Mouse (Mus musculus): ENCODE measurements around the gene C1qtnf1. TPM values are rescaled to one million over a fixed set of nuclear protein-coding genes. Genes with fewer than 3 reads are reported as not detected.

The C1qtnf1 gene
- polyA plus RNA-seq, 1 experiment from 2014 or later: 2.3 TPM

GRCm38 (mm10) chr11:118436471-118436935, 8.5 kb downstream of the C1qtnf1 start:
- WGBS: 42% methylated on average over 6 of the region's 6 CpGs
- ATAC-seq (replicated peaks; ENCODE audit: low FRiP score) (no peak), DNase-seq (ENCODE audit: low spot score) (no peak)
- no peak overlapping the region for H3K27ac ChIP-seq (ENCODE audit: low read depth, low read length)
- H3K9me3 ChIP-seq (ENCODE audit: control insufficient read depth, low read length): no peaks in the 10 kb centered on the region
- H3K4me3 ChIP-seq (ENCODE audit: low read depth, low read length): no peak overlapping the region
- H3K4me1 ChIP-seq (replicated peaks; ENCODE audit: control insufficient read depth, insufficient read depth, low read length): peaks cover 22% of the 10 kb centered on the region
- no peak overlapping the region for H3K4me2 ChIP-seq (ENCODE audit: low read depth, low read length, severe bottlenecking)
- H3K27me3 ChIP-seq (ENCODE audit: control insufficient read depth, insufficient read depth, low read length): no peaks in the 10 kb centered on the region
- H3K9ac ChIP-seq (ENCODE audit: low read length): no peak overlapping the region
- H3K36me3 ChIP-seq (ENCODE audit: control insufficient read depth, insufficient read depth, low read length): no peaks in the 10 kb centered on the region

GRCm38 (mm10) chr11:118438665-118439414, 10.8 kb downstream of the C1qtnf1 start:
- 19% methylated on average over 11 of the region's 11 CpGs for WGBS
- no peak overlapping the region for H3K4me3 ChIP-seq (ENCODE audit: low read depth, low read length)
- DNase-seq (ENCODE audit: low spot score) (peak; percentile 65), ATAC-seq (replicated peaks; ENCODE audit: low FRiP score) (peak; percentile 71)
- peak overlapping the region; percentile 77 for H3K27ac ChIP-seq (ENCODE audit: low read depth, low read length)
- H3K36me3 ChIP-seq (ENCODE audit: control insufficient read depth, insufficient read depth, low read length): no peaks in the 10 kb centered on the region
- peak overlapping the region; percentile 41 for H3K9ac ChIP-seq (ENCODE audit: low read length)
- H3K27me3 ChIP-seq (ENCODE audit: control insufficient read depth, insufficient read depth, low read length): no peaks in the 10 kb centered on the region
- no peaks in the 10 kb centered on the region for H3K9me3 ChIP-seq (ENCODE audit: control insufficient read depth, low read length)
- 0 out of 2 replicates have a peak overlapping the region, but pooled peaks have one; percentile 1 for H3K4me2 ChIP-seq (ENCODE audit: low read depth, low read length, severe bottlenecking)
- peaks cover 20% of the 10 kb centered on the region for H3K4me1 ChIP-seq (replicated peaks; ENCODE audit: control insufficient read depth, insufficient read depth, low read length)

GRCm38 (mm10) chr11:118442691-118443090, 14.7 kb downstream of the C1qtnf1 start:
- 82% methylated on average over 13 of the region's 13 CpGs for WGBS
- no peaks in the 10 kb centered on the region for H3K36me3 ChIP-seq (ENCODE audit: control insufficient read depth, insufficient read depth, low read length)
- ATAC-seq (replicated peaks; ENCODE audit: low FRiP score): no peak
- no peaks in the 10 kb centered on the region for H3K9me3 ChIP-seq (ENCODE audit: control insufficient read depth, low read length)
- H3K9ac ChIP-seq (ENCODE audit: low read length): no peak overlapping the region
- no peak for DNase-seq (ENCODE audit: low spot score)
- H3K4me3 ChIP-seq (ENCODE audit: low read depth, low read length): no peak overlapping the region
- no peak overlapping the region for H3K27ac ChIP-seq (ENCODE audit: low read depth, low read length)
- no peak overlapping the region for H3K4me2 ChIP-seq (ENCODE audit: low read depth, low read length, severe bottlenecking)
- H3K27me3 ChIP-seq (ENCODE audit: control insufficient read depth, insufficient read depth, low read length): no peaks in the 10 kb centered on the region; the same call in 1 of the 2 replicates
- peaks cover 11% of the 10 kb centered on the region for H3K4me1 ChIP-seq (replicated peaks; ENCODE audit: control insufficient read depth, insufficient read depth, low read length)

GRCm38 (mm10) chr11:118443201-118443970, 15.4 kb downstream of the C1qtnf1 start:
- WGBS: 29% methylated on average over 11 of the region's 11 CpGs
- H3K9me3 ChIP-seq (ENCODE audit: control insufficient read depth, low read length): no peaks in the 10 kb centered on the region
- peaks cover 11% of the 10 kb centered on the region for H3K4me1 ChIP-seq (replicated peaks; ENCODE audit: control insufficient read depth, insufficient read depth, low read length)
- no peak overlapping the region for H3K9ac ChIP-seq (ENCODE audit: low read length)
- H3K4me2 ChIP-seq (ENCODE audit: low read depth, low read length, severe bottlenecking): no peak overlapping the region
- H3K27ac ChIP-seq (ENCODE audit: low read depth, low read length): no peak overlapping the region
- no peaks in the 10 kb centered on the region for H3K36me3 ChIP-seq (ENCODE audit: control insufficient read depth, insufficient read depth, low read length)
- no peaks in the 10 kb centered on the region; the same call in 1 of the 2 replicates for H3K27me3 ChIP-seq (ENCODE audit: control insufficient read depth, insufficient read depth, low read length)
- H3K4me3 ChIP-seq (ENCODE audit: low read depth, low read length): no peak overlapping the region
- ATAC-seq (replicated peaks; ENCODE audit: low FRiP score): no peak
- DNase-seq (ENCODE audit: low spot score): peak; percentile 87

- H3K4me3 ChIP-seq (ENCODE audit: low read depth, low read length): no peak overlapping the region
- no peaks in the 10 kb centered on the region for H3K9me3 ChIP-seq (ENCODE audit: control insufficient read depth, low read length)
- H3K4me2 ChIP-seq (ENCODE audit: low read depth, low read length, severe bottlenecking): no peak overlapping the region
- DNase-seq (ENCODE audit: low spot score) (peak; percentile 89), ATAC-seq (replicated peaks; ENCODE audit: low FRiP score) (peak; percentile 71)
- 16% methylated on average over 3 of the region's 3 CpGs for WGBS
- no peak overlapping the region for H3K9ac ChIP-seq (ENCODE audit: low read length)
- no peak overlapping the region for H3K27ac ChIP-seq (ENCODE audit: low read depth, low read length)
- H3K4me1 ChIP-seq (replicated peaks; ENCODE audit: control insufficient read depth, insufficient read depth, low read length): no peaks in the 10 kb centered on the region
- no peaks in the 10 kb centered on the region for H3K36me3 ChIP-seq (ENCODE audit: control insufficient read depth, insufficient read depth, low read length)
- H3K27me3 ChIP-seq (ENCODE audit: control insufficient read depth, insufficient read depth, low read length): no peaks in the 10 kb centered on the region; the same call in 1 of the 2 replicates
Measured at GRCm38 (mm10) chr11:118445843-118446242, 17.8 kb downstream of the C1qtnf1 start.

GRCm38 (mm10) chr11:118447346-118447745, 19.3 kb downstream of the C1qtnf1 start:
- 77% methylated on average over 4 of the region's 4 CpGs for WGBS
- no peak overlapping the region for H3K4me2 ChIP-seq (ENCODE audit: low read depth, low read length, severe bottlenecking)
- H3K36me3 ChIP-seq (ENCODE audit: control insufficient read depth, insufficient read depth, low read length): no peaks in the 10 kb centered on the region
- H3K4me1 ChIP-seq (replicated peaks; ENCODE audit: control insufficient read depth, insufficient read depth, low read length): no peaks in the 10 kb centered on the region
- no peaks in the 10 kb centered on the region; the same call in 1 of the 2 replicates for H3K27me3 ChIP-seq (ENCODE audit: control insufficient read depth, insufficient read depth, low read length)
- no peak overlapping the region for H3K9ac ChIP-seq (ENCODE audit: low read length)
- ATAC-seq (replicated peaks; ENCODE audit: low FRiP score) (no peak), DNase-seq (ENCODE audit: low spot score) (no peak)
- no peaks in the 10 kb centered on the region for H3K9me3 ChIP-seq (ENCODE audit: control insufficient read depth, low read length)
- H3K27ac ChIP-seq (ENCODE audit: low read depth, low read length): no peak overlapping the region
- no peak overlapping the region for H3K4me3 ChIP-seq (ENCODE audit: low read depth, low read length)

GRCm38 (mm10) chr11:118448385-118448784, 20.4 kb downstream of the C1qtnf1 start:
- Histone ChIP-seq H3K27ac (ENCODE audit: low read depth, low read length) (no peak overlapping the region), H3K4me2 (ENCODE audit: low read depth, low read length, severe bottlenecking) (no peak overlapping the region), H3K27me3 (ENCODE audit: control insufficient read depth, insufficient read depth, low read length) (no peaks in the 10 kb centered on the region; the same call in 1 of the 2 replicates), H3K9ac (ENCODE audit: low read length) (no peak overlapping the region), H3K36me3 (ENCODE audit: control insufficient read depth, insufficient read depth, low read length) (no peaks in the 10 kb centered on the region), H3K4me3 (ENCODE audit: low read depth, low read length) (no peak overlapping the region), H3K4me1 (replicated peaks; ENCODE audit: control insufficient read depth, insufficient read depth, low read length) (no peaks in the 10 kb centered on the region), H3K9me3 (ENCODE audit: control insufficient read depth, low read length) (no peaks in the 10 kb centered on the region)
- DNase-seq (ENCODE audit: low spot score) (no peak), ATAC-seq (replicated peaks; ENCODE audit: low FRiP score) (no peak)
- 93% methylated on average over 8 of the region's 8 CpGs for WGBS

- no peak overlapping the region for H3K27ac ChIP-seq (ENCODE audit: low read depth, low read length)
- ATAC-seq (replicated peaks; ENCODE audit: low FRiP score): no peak
- no peak overlapping the region for H3K4me2 ChIP-seq (ENCODE audit: low read depth, low read length, severe bottlenecking)
- no peak overlapping the region for H3K4me3 ChIP-seq (ENCODE audit: low read depth, low read length)
- no peaks in the 10 kb centered on the region for H3K4me1 ChIP-seq (replicated peaks; ENCODE audit: control insufficient read depth, insufficient read depth, low read length)
- no peaks in the 10 kb centered on the region for H3K9me3 ChIP-seq (ENCODE audit: control insufficient read depth, low read length)
- no peak overlapping the region for H3K9ac ChIP-seq (ENCODE audit: low read length)
- no peaks in the 10 kb centered on the region for H3K36me3 ChIP-seq (ENCODE audit: control insufficient read depth, insufficient read depth, low read length)
- WGBS: 87% methylated on average over 6 of the region's 6 CpGs
- H3K27me3 ChIP-seq (ENCODE audit: control insufficient read depth, insufficient read depth, low read length): no peaks in the 10 kb centered on the region
- no peak for DNase-seq (ENCODE audit: low spot score)
Measured at GRCm38 (mm10) chr11:118451211-118451610, 23.2 kb downstream of the C1qtnf1 start.

Measured in forebrain, embryonic 11.5 days (tissue).